Mouse (Mus musculus) limb, embryonic 11.5 days (tissue): ENCODE measurements around the gene Bcl2l12. TPM values are rescaled to one million over a fixed set of nuclear protein-coding genes. Genes with fewer than 3 reads are reported as not detected.
A peak's percentile ranks its signal among the peaks of the same experiment; 100 is the strongest.

Experiments
- ATAC-seq: fragments of 200-750 bp; cut with Nextera tagmentation; 2 replicates; pipeline ENCODE4 v1.8.0; 2017; ENCODE audit warnings: low read depth; ENCODE audit not compliant: insufficient number of reproducible peaks, low FRiP score, low TSS enrichment
- DNase-seq: peaks from one replicate; pipeline ENCODE4 v3.0.0-alpha.2; 2015; ENCODE audit warnings: low spot score
- H3K27ac ChIP-seq: fragments of 300-500 bp; sonication (generic); replicated peaks from 2 replicates; pipeline ENCODE4 v1.5.1; 2014; ENCODE audit warnings: low read depth, mild to moderate bottlenecking, low read length
- H3K27me3 ChIP-seq: fragments of 300-500 bp; sonication (generic); 2 replicates; pipeline ENCODE4 v1.6.1; 2014; ENCODE audit warnings: mild to moderate bottlenecking, low read length, mixed read lengths; ENCODE audit not compliant: control insufficient read depth, insufficient read depth
- H3K36me3 ChIP-seq: fragments of 300-500 bp; sonication (generic); 2 replicates; pipeline ENCODE4 v1.6.1; 2014; ENCODE audit warnings: mild to moderate bottlenecking, low read length, moderate library complexity, mixed read lengths; ENCODE audit not compliant: control insufficient read depth, insufficient read depth
- H3K4me1 ChIP-seq: fragments of 300-500 bp; sonication (generic); 2 replicates; pipeline ENCODE4 v1.6.1; 2014; ENCODE audit warnings: low read length, mixed read lengths; ENCODE audit not compliant: control insufficient read depth, insufficient read depth
- H3K4me2 ChIP-seq: fragments of 300-500 bp; sonication (generic); 2 replicates; pipeline ENCODE4 v1.6.1; 2014; ENCODE audit warnings: low read depth, mild to moderate bottlenecking, moderate library complexity; ENCODE audit not compliant: severe bottlenecking
- H3K4me3 ChIP-seq: fragments of 300-500 bp; sonication (generic); 2 replicates; pipeline ENCODE4 v1.5.1; 2014; ENCODE audit warnings: low read depth, low read length
- H3K9ac ChIP-seq: fragments of 300-500 bp; sonication (generic); 2 replicates; pipeline ENCODE4 v1.6.1; 2014; ENCODE audit warnings: mild to moderate bottlenecking, low read length
- H3K9me3 ChIP-seq: fragments of 300-500 bp; sonication (generic); 2 replicates; pipeline ENCODE4 v1.6.1; 2016; ENCODE audit warnings: low read length; ENCODE audit not compliant: control insufficient read depth
- WGBS: fragments of 180-500 bp; shearing (Covaris S2); extraction: QIAGEN DNeasy Blood & Tissue Kit; methylation state at CpG from one replicate; pipeline ENCODE4 v1.1.7; 2014; 5-methylcytosine and 5-hydroxymethylcytosine counted together
- polyA plus RNA-seq: library from polyadenylated mRNA; unstranded; fragments of >200 nt; fragmentation: Nextera tagmentation; extraction: Ambion mirVana; gene quantifications from 2 replicates; pipeline ENCODE4 v1.2.1, GENCODE M21; 2014

The Bcl2l12 gene
- polyA plus RNA-seq, 1 experiment from 2014 or later, result 91.9 TPM

DNA sequence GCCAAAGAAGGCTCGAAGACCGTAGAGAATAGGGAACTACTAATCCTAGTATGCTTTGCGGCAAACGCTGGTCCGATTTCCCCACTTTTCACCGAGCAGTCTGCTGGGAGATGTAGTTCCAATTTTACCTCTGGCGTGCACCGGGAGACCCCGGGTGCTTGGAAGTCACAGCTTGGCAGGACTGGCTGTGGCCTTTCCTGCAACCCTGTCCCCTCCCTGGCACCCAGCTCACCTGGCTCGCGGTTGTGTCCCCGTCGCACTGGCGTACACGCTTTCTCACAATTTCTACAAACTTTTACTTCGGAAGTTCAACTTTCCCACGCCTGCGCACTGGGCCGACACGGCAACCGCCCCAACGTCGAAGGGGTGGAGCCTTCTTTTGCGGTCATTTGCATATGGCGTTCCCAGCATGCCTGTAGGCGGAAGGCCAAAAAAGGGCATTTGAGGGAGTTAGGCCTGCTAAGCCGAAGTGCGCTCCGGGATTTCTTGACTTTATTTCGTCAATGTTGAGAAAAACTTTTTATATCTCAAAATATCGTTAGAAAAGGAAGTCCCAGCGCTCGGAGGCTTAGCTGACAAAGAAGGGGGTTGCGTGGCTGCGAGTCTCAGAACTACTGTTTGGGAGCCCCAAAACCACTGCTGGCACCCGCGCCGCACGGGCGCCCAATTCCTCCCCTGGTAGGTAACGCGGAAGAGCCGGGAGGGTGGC lies 1.1 kb downstream of the Bcl2l12 start, which contains the start of gene Irf3:
Irf3 (plus strand) TSS at position 418 of the 709 bp plus-strand sequence.
- H3K9me3 ChIP-seq, result no peaks in the 10 kb centered on the region
- ATAC-seq (peak; percentile 88), DNase-seq (peak; percentile 96)
- H3K36me3 ChIP-seq, result peaks cover 37% of the 10 kb centered on the region
- WGBS, result under 1% methylated on average over 43 of the region's 43 CpGs
- peak within 1 kb of the TSS; percentile 70 for H3K27ac ChIP-seq
- H3K4me3 ChIP-seq, result peak within 1 kb of the TSS; percentile 66
- peak within 1 kb of the TSS; percentile 75 for H3K9ac ChIP-seq
- H3K4me2 ChIP-seq, result peak within 1 kb of the TSS; percentile 71
- no peaks in the 10 kb centered on the region for H3K27me3 ChIP-seq
- H3K4me1 ChIP-seq, result 0 out of 2 replicates have a peak, but pooled peaks cover 11% of the 10 kb centered on the region

DNA sequence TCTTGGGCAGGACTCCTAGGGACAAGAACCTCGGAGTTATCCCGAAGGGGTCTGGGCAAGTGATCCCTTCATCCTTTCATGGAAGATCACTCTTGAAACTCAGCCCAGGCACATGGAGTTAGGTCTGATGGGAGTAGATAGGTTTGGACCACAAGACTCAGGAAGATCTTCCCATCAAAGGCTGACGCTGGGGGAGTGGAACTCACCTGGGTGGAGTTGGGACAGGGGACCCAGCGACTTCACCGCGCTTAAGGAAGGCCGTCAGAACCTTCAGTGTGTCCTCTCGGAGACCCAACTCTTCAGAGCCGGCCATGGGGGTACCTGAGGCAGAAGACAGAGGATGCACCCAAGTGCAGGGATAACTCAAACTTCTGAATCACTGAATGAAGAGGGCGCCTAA lies 1.8 kb downstream of the Bcl2l12 start:
- peak overlapping the region; percentile 75 for H3K9ac ChIP-seq
- no peak for ATAC-seq
- H3K27me3 ChIP-seq, result no peaks in the 10 kb centered on the region
- H3K9me3 ChIP-seq, result no peaks in the 10 kb centered on the region
- H3K4me2 ChIP-seq, result peak overlapping the region; percentile 71
- WGBS, result 13% methylated on average over 10 of the region's 10 CpGs
- 0 out of 2 replicates have a peak, but pooled peaks cover 11% of the 10 kb centered on the region for H3K4me1 ChIP-seq
- peak overlapping the region; percentile 66 for H3K4me3 ChIP-seq
- peaks cover 30% of the 10 kb centered on the region; the same call in 1 of the 2 replicates for H3K36me3 ChIP-seq
- H3K27ac ChIP-seq, result peak overlapping the region; percentile 48; the same call in 1 of the 2 replicates
- DNase-seq, result no peak

DNA sequence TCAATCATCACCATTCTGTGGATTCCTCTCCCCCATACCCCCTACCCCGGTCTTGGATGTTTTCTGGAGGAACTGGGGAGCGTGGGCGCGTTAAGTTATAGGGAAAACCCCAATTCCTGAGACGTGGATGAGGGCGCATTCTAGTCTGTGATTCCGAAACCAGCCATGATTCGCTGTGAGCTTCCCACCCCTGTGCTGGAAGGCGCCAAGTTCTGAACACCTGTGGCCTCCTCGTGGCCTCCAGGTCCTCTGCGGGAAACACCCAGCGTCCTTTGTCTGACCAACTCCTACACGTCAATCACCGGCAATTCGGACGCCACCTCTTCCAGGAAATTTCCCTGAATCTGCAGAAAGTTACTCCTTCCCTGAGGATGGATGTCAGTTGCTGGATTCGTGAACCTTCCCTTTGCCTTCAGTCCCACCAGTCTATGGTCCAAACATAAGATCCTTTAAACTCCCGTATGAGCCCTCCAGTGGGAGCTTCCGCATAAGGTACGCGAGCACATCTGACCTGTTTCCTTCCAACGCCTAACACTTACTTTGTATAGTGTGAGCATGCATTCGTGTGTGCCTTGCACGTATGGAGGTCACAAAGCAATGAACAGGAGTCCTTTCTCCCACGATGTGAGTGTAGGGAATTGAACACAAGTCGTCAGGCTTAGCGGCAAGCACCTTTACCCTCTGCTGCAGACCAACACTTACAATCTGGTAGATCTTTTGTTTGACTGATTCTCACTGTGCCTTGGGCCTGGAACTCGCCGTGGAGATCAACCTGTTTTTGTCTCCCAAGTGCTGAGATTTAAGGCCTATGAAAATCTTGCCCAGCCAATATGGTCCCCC lies 11.4 kb downstream of the Bcl2l12 start:
- ATAC-seq, result peak; percentile 36
- peak overlapping the region; percentile 70 for H3K4me3 ChIP-seq
- H3K4me2 ChIP-seq, result peak overlapping the region; percentile 73
- no peaks in the 10 kb centered on the region for H3K9me3 ChIP-seq
- WGBS, result under 1% methylated on average over 29 of the region's 29 CpGs
- DNase-seq, result peak; percentile 86
- peaks cover 2% of the 10 kb centered on the region for H3K36me3 ChIP-seq
- peaks cover 9% of the 10 kb centered on the region for H3K4me1 ChIP-seq
- no peaks in the 10 kb centered on the region for H3K27me3 ChIP-seq
- H3K9ac ChIP-seq, result peak overlapping the region; percentile 94
- peak overlapping the region; percentile 91 for H3K27ac ChIP-seq

- H3K9ac ChIP-seq, result peak within 1 kb of the TSS; percentile 99
- peak within 1 kb of the TSS; percentile 91 for H3K27ac ChIP-seq
- peak within 1 kb of the TSS; percentile 73 for H3K4me2 ChIP-seq
- WGBS, result under 1% methylated on average over 42 of the region's 42 CpGs
- ATAC-seq (peak; percentile 97), DNase-seq (peak; percentile 97)
- H3K27me3 ChIP-seq, result no peaks in the 10 kb centered on the region
- peak within 1 kb of the TSS; percentile 70 for H3K4me3 ChIP-seq
- peaks cover 9% of the 10 kb centered on the region for H3K4me1 ChIP-seq
- no peaks in the 10 kb centered on the region for H3K9me3 ChIP-seq
- H3K36me3 ChIP-seq, result peaks cover 9% of the 10 kb centered on the region
These were observed 12.2 kb downstream of the Bcl2l12 start, which contains the start of gene Prmt1 for GRCm38 (mm10) chr7:44986192-44986878. TSS of gene Prmt1 (minus strand) at chr7:44986568.

DNA sequence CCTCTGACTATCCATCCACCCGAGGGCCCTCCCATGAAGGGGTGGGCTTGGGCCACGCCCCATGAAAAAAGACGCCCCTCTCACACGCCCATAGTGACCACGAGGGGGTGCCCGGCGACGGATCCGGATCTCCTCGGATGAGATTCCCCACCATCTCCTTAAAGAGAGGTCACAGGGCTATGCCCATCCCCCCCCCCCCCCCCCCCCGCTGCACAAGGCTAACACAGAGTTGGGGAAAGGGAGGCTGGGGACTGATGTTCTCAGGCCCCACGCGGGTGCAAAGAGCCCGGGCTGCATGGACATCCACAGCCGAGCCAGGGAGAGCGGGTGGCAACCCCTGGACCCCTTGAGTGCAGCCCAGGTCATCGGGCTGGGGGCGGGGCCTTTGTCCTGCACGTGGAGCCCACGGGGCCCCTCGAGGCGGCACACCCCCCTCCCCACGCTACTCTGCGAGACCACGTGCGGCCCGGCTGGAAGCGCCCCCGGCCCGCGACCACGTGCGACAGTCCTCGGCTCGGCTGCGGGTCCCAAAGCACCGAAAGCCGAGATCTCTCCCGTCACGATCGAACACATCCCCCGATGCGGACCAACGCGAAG lies 12.8 kb downstream of the Bcl2l12 start:
- Histone ChIP-seq H3K4me1 (peaks cover 9% of the 10 kb centered on the region), H3K9me3 (no peaks in the 10 kb centered on the region), H3K9ac (peak overlapping the region; percentile 99), H3K36me3 (peaks cover 14% of the 10 kb centered on the region), H3K4me3 (peak overlapping the region; percentile 70), H3K27me3 (no peaks in the 10 kb centered on the region), H3K4me2 (peak overlapping the region; percentile 63), H3K27ac (peak overlapping the region; percentile 72)
- WGBS, result 0% methylated on average over 40 of the region's 45 CpGs
- 0 out of 2 replicates have a peak, but pooled peaks have one; percentile 6 for ATAC-seq
- peak; percentile 85 for DNase-seq

DNA sequence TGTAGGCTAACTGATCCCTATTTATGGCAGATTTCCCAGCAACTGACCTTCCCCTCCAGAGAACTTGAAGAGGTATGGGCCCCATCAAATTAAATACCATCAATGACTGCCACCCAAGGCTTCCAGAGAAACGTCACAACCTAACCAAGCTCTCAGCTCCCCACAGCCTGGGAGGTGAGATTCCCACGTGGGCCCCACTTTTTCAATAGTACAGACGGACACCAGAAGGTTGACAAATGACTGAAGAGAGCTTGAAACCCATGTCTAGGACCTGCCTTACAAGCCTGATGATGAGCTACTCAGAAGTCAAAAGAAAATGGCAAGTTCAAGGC lies 13.7 kb downstream of the Bcl2l12 start:
- Histone ChIP-seq H3K4me1 (peaks cover 9% of the 10 kb centered on the region), H3K36me3 (peaks cover 14% of the 10 kb centered on the region), H3K4me3 (peak overlapping the region; percentile 70), H3K4me2 (peak overlapping the region; percentile 63), H3K9me3 (no peaks in the 10 kb centered on the region), H3K27me3 (no peaks in the 10 kb centered on the region), H3K27ac (no peak overlapping the region), H3K9ac (no peak overlapping the region; the same call in 1 of the 2 replicates)
- no peak for ATAC-seq
- no peak for DNase-seq
- 49% methylated on average over 3 of the region's 3 CpGs for WGBS

GRCm38 (mm10) chr7:44983944-44984832 lies 14.3 kb downstream of the Bcl2l12 start:
- DNase-seq (no peak), ATAC-seq (no peak)
- H3K9me3 ChIP-seq, result no peaks in the 10 kb centered on the region
- H3K4me3 ChIP-seq, result no peak overlapping the region; the same call in none of the 2 replicates
- H3K4me1 ChIP-seq, result peaks cover 9% of the 10 kb centered on the region
- H3K27ac ChIP-seq, result no peak overlapping the region
- H3K9ac ChIP-seq, result no peak overlapping the region; the same call in 1 of the 2 replicates
- H3K27me3 ChIP-seq, result no peaks in the 10 kb centered on the region
- peaks cover 19% of the 10 kb centered on the region for H3K36me3 ChIP-seq
- peak overlapping the region; percentile 63; the same call in 1 of the 2 replicates for H3K4me2 ChIP-seq
- WGBS, result 83% methylated on average over 7 of the region's 7 CpGs
